In genomic region chr6:70762659-70763058, GRCm38 (mm10) we compare ENCODE assay signal across 21 mouse cellular contexts. TPM values are rescaled to one million over a fixed set of nuclear protein-coding genes. Genes with fewer than 3 reads are reported as not detected.
DNase-seq lines count a peak whose midpoint lies in the region; ATAC-seq and TF ChIP-seq lines count a peak whose summit lies in the region.
"Had no signal": no experiment of that assay in that cellular context is flagged by ENCODE, and none has a peak within 500 bp of the region (broad histone marks: within the 10 kb centered on the region; RNA-seq: fewer than 3 reads in every experiment).

No protein-coding gene starts in this region.

- peaks cover 18% of the 10 kb centered on the region for H3K4me1 ChIP-seq in spleen, adult 2 months (ENCODE audit: control insufficient read depth, insufficient read depth, insufficient read length)
- H3K4me1 ChIP-seq: embryonic facial prominence, embryonic 15.5 days; heart, embryonic 13.5 days; limb, embryonic 13.5 days; liver, embryonic 15.5 days had no signal

- H3K27ac ChIP-seq in spleen, adult 2 months (ENCODE audit: insufficient read depth, low read length): peak overlapping the region; percentile 71
- H3K27ac ChIP-seq: embryonic facial prominence, embryonic 15.5 days; heart, embryonic 13.5 days; hindbrain, embryonic 14.5 days; kidney, postnatal 0 days; limb, embryonic 13.5 days; liver, embryonic 15.5 days had no signal

- ATAC-seq in granulocyte monocyte progenitor cell, adult 5-6 weeks (replicated peaks; ENCODE audit: poor library complexity, severe bottlenecking): peak; percentile 85
- ATAC-seq: forebrain, embryonic 16.5 days; lung, postnatal 0 days had no signal

- TF ChIP-seq POLR2A in spleen, adult 2 months (IDR thresholded peaks at IDR 0.05; ENCODE audit: low read depth, low read length): no peak

- no peak for TF ChIP-seq CTCF in spleen, adult 2 months (IDR thresholded peaks at IDR 0.05; ENCODE audit: extremely low read depth, insufficient read depth, insufficient read length, insufficient replicate concordance)

- 39% methylated on average over 6 of the region's 6 CpGs for WGBS in spleen, adult 2 months

- no peak for DNase-seq in spleen, adult 2 months (ENCODE audit: low read depth in 1 of 2, low spot score in 2 of 2)
- DNase-seq in spleen, postnatal 14 days (ENCODE audit: low spot score in 2 of 2): no peak
- DNase-seq in splenic B cell, adult 2 months (ENCODE audit: low read depth, low spot score): peak; percentile 48
- peak; percentile 57 for DNase-seq in thymus, postnatal 4 days
- DNase-seq in embryo, embryonic 9.5 days (ENCODE audit: extremely low spot score): no peak
- DNase-seq in cerebellum, adult 9-11 months: no peak
- DNase-seq in cerebellum, adult 8-10 months: no peak
- DNase-seq: cerebellum, adult 9-10 months; embryo, embryonic 11 days; kidney, adult 18-20 months; retina, postnatal 1 day had no signal

- peaks cover 7% of the 10 kb centered on the region for H3K36me3 ChIP-seq in spleen, adult 2 months (ENCODE audit: control insufficient read depth, insufficient read depth, low read length)
- no peaks in the 10 kb centered on the region for H3K36me3 ChIP-seq in splenic B cell, adult 2 months (ENCODE audit: control insufficient read depth, insufficient read depth, low read length, poor library complexity, severe bottlenecking)

- H3K27me3 ChIP-seq in spleen, adult 2 months (ENCODE audit: control insufficient read depth, insufficient read depth, low read length): no peaks in the 10 kb centered on the region
- H3K27me3 ChIP-seq in splenic B cell, adult 2 months (ENCODE audit: control insufficient read depth, insufficient read depth, low read length, poor library complexity, severe bottlenecking): no peaks in the 10 kb centered on the region
- H3K27me3 ChIP-seq: embryonic facial prominence, embryonic 15.5 days; heart, embryonic 13.5 days; limb, embryonic 13.5 days; liver, embryonic 15.5 days; megakaryocyte, embryonic 14.5 days had no signal

- no peak overlapping the region for H3K4me3 ChIP-seq in spleen, adult 2 months (ENCODE audit: extremely low read depth, insufficient read depth, insufficient read length)
- H3K4me3 ChIP-seq: embryonic facial prominence, embryonic 15.5 days; heart, embryonic 13.5 days; limb, embryonic 13.5 days; liver, embryonic 15.5 days; megakaryocyte, embryonic 14.5 days had no signal

RNA-seq across cellular contexts. Expression of gene Rpia, which starts 29.4 kb away (rescaled TPM):
- 12.7 and 15.1 TPM in 2 replicates for polyA plus RNA-seq in spleen, adult 2 months (2012; rRNA removed)
- total RNA-seq in granulocyte monocyte progenitor cell, adult 5-6 weeks (2014; fragmentation: Nextera tagmentation): 67.7 and 90.5 TPM in 2 replicates
- 181 and 207 TPM in 2 replicates for total RNA-seq in granulocyte monocyte progenitor cell, adult 5-6 weeks (2017)

Comparison
In these comparisons a context has a peak if more than half of its experiments do, and no peak if none do; other contexts are left out.
1. DNase-seq: peak in splenic B cell, adult 2 months (single experiment) and thymus, postnatal 4 days (single experiment); none in spleen, adult 2 months (0 of 2), spleen, postnatal 14 days (0 of 2), embryo, embryonic 9.5 days (single experiment), cerebellum, adult 9-11 months (single experiment) and cerebellum, adult 8-10 months (single experiment).